Mouse (Mus musculus) liver, embryonic 14.5 days (tissue): Measurements from ENCODE around the gene Lsm2. TPM values are rescaled to one million over a fixed set of nuclear protein-coding genes. Genes with fewer than 3 reads are reported as not detected.
"Not testable (repeated sequence)": the region's sequence is repeated elsewhere in the genome, so short reads cannot be mapped to it uniquely, and the experiment has no call there.

Source experiments
- ATAC-seq: fragments of 200-750 bp; cut with Nextera tagmentation; 2 replicates; pipeline ENCODE4 v1.8.0; 2017; ENCODE audit warnings: moderate number of reproducible peaks, mild to moderate bottlenecking, moderate library complexity; ENCODE audit not compliant: insufficient read depth
- DNase-seq, 3 experiments: peaks; one replicate each; pipeline ENCODE4 v3.0.0-alpha.2; 2012 to 2013; ENCODE audit warnings: low read depth in 3 of 3, low spot score in 3 of 3
- H3K27ac ChIP-seq: fragments of 300-500 bp; sonication (generic); 2 replicates; pipeline ENCODE4 v1.5.1; 2014; ENCODE audit warnings: moderate library complexity, mild to moderate bottlenecking, control low read depth, inconsistent platforms
- H3K27me3 ChIP-seq: fragments of 300-500 bp; sonication (generic); 2 replicates; pipeline ENCODE4 v1.6.1; 2014; ENCODE audit warnings: mild to moderate bottlenecking, low read length, moderate library complexity; ENCODE audit not compliant: control insufficient read depth, insufficient read depth
- H3K36me3 ChIP-seq: fragments of 300-500 bp; sonication (generic); replicated peaks from 2 replicates; pipeline ENCODE4 v1.6.1; 2014; ENCODE audit warnings: low read depth; ENCODE audit not compliant: control insufficient read depth, insufficient read depth
- H3K4me1 ChIP-seq, 2 experiments: fragments of 200-500 bp in 1 of 2; fragments of 300-500 bp in 1 of 2; sonication (generic) in 1 of 2; replicated peaks; 2 replicates each; pipeline ENCODE4 v1.6.1; 2012 to 2014; ENCODE audit warnings: antibody characterized with exemption in 1 of 2, inconsistent platforms in 1 of 2, low read length in 1 of 2; ENCODE audit not compliant: control insufficient read depth in 2 of 2, insufficient read depth in 2 of 2
- H3K4me2 ChIP-seq: fragments of 300-500 bp; sonication (generic); 2 replicates; pipeline ENCODE4 v1.6.1; 2014; ENCODE audit warnings: low read depth, mild to moderate bottlenecking, control low read depth, moderate library complexity
- H3K4me3 ChIP-seq, 2 experiments: fragments of 200-500 bp in 1 of 2; fragments of 300-500 bp in 1 of 2; sonication (generic) in 1 of 2; 2 replicates each; pipeline ENCODE4 v1.5.1; 2012 to 2014; ENCODE audit warnings: low read depth in 2 of 2, low read length in 2 of 2, mild to moderate bottlenecking in 2 of 2, control low read depth in 1 of 2, inconsistent platforms in 1 of 2, moderate library complexity in 1 of 2; ENCODE audit not compliant: insufficient read depth in 1 of 2
- H3K9ac ChIP-seq: fragments of 300-500 bp; sonication (generic); replicated peaks from 2 replicates; pipeline ENCODE4 v1.6.1; 2014; ENCODE audit warnings: mild to moderate bottlenecking, control low read depth, moderate library complexity
- H3K9me3 ChIP-seq: fragments of 300-500 bp; sonication (generic); 2 replicates; pipeline ENCODE4 v1.6.1; 2016; ENCODE audit warnings: low read length, mixed read lengths; ENCODE audit not compliant: control insufficient read depth
- CTCF ChIP-seq: IDR thresholded peaks from 2 replicates; pipeline ENCODE4 v1.5.1; 2016; ENCODE audit warnings: antibody characterized with exemption, low read depth, control low read depth
- EP300 ChIP-seq: IDR thresholded peaks from 2 replicates; pipeline ENCODE4 v1.6.1; 2016; ENCODE audit warnings: antibody characterized with exemption, low read depth
- WGBS: fragments of 180-500 bp; shearing (Covaris S2); extraction: QIAGEN DNeasy Blood & Tissue Kit; methylation state at CpG from one replicate; pipeline ENCODE4 v1.1.7; 2014; ENCODE audit not compliant: insufficient replicate concordance; 5-methylcytosine and 5-hydroxymethylcytosine counted together
- polyA plus RNA-seq, 2 experiments: library from polyadenylated mRNA; depleted of rRNA in 1 of 2; stranded (reverse) in 1 of 2; unstranded in 1 of 2; fragments of >200 nt; fragmentation: Nextera tagmentation in 1 of 2; extraction: Ambion mirVana in 1 of 2; gene quantifications; 2 replicates each; pipeline versions ENCODE4 v1.2.1 to v1.2.3; 2012 to 2014

Gene Lsm2
- polyA plus RNA-seq, 2 experiments = 121 to 122 TPM

DNA sequence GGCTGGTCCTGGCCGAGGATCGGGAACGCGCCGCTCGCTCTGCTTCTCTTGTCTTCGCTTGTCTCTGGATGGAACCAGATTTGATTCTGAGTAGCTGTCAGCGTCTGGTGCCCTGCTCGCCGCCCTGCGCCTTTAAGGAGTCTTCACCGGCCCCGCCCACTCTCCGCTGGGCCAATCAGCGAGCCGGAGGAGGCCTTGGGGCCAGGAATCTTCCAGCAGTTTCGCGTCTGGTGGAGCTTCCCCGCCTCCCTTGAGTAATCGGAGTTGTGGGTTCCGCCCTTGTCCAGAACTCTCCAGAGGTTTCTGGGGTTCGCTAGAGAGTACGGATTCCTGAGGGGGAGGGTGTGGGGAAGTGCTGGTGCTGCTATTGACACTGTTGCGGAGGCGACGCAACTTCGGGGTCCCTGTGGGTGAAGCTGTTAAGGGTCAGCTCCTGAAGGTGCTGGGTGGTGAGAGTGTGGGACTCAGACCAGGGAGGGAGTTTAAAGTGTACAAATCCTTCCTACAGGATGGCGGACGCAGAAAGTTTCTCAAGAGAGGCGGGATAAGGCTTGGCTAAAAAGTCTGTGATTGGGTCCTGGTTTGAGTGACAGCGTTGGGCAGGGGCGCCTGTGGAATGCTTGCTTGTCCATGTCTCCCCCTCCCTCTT, 22.4 kb upstream of the Lsm2 start, which contains the start of gene Hspa1b:
TSS of gene Hspa1b (minus strand) at position 109 of the 649 bp plus-strand sequence.
- H3K27ac ChIP-seq = peak within 1 kb of the TSS; percentile 7
- H3K4me1 ChIP-seq = peaks cover 9 to 10% of the 10 kb centered on the region in 2 experiments
- H3K4me3 ChIP-seq = peak within 1 kb of the TSS; percentile 51 to 68
- ATAC-seq (peak; percentile 91), DNase-seq (peak in 1 of 3 experiments; percentile 68)
- 0% methylated on average over 25 of the region's 32 CpGs for WGBS
- H3K36me3 ChIP-seq, H3K9me3 ChIP-seq: not testable (repeated sequence)
- H3K27me3 ChIP-seq = peaks cover 17% of the 10 kb centered on the region
- peak within 1 kb of the TSS; percentile 52 for H3K9ac ChIP-seq
- H3K4me2 ChIP-seq = peak within 1 kb of the TSS; percentile 82

GRCm38 (mm10) chr17:34959881-34960515, 21.7 kb upstream of the Lsm2 start:
- Histone ChIP-seq H3K36me3 (no peaks in the 10 kb centered on the region), H3K9me3 (no peaks in the 10 kb centered on the region), H3K4me2 (peak overlapping the region; percentile 82), H3K27ac (peak overlapping the region; percentile 2), H3K9ac (peak overlapping the region; percentile 52), H3K27me3 (peaks cover 17% of the 10 kb centered on the region), H3K4me1 (peaks cover 9 to 10% of the 10 kb centered on the region in 2 experiments), H3K4me3 (peak overlapping the region; percentile 25 to 51)
- ATAC-seq = peak; percentile 45; the same call in 1 of the 2 replicates
- TF ChIP-seq EP300 (no peak), CTCF (no peak)
- no peak for DNase-seq
- WGBS = 5% methylated on average over 12 of the region's 12 CpGs

DNA sequence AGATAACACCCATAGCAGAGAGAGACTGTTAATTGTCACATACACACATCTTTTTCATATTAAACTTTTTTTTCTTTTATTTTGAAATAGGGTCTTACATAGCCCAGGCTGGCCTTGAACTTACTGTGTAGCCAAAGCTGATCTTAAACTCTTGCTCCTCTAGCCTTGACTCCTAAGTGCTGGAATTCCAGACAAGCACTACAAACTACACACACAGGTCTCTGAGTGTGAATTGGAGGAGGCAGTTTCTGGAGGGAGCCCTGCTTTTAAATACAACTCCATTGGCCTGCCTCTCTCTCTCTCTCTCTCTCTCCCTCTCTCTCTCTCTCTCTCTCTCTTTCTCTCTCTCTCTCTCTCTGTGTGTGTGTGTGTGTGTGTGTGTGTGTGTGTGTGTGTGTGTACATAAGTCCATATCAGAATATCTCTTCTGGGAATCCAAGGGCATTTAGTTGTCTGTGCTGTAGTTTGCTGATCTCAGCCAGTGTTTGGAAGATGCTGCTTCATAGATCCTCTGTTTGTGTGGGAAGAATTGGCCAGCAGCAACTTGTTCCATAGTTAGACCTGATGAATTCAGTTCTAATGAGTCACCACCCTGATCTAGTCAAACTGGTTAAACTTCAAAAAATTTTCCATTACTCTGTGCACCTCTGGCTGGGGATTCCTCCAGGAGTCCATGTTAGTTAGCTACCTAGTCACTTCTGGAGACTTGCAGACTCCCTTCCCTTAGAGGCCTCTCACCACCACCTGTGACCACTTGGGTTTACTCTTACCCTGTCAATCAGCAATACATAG, 20.8 kb upstream of the Lsm2 start:
- H3K4me2 ChIP-seq = no peak overlapping the region; the same call in none of the 2 replicates
- no peak overlapping the region for H3K9ac ChIP-seq
- no peaks in the 10 kb centered on the region for H3K36me3 ChIP-seq
- peaks cover 17% of the 10 kb centered on the region for H3K27me3 ChIP-seq
- H3K9me3 ChIP-seq = no peaks in the 10 kb centered on the region
- no peak overlapping the region for H3K4me3 ChIP-seq
- peaks cover 9 to 10% of the 10 kb centered on the region in 2 experiments for H3K4me1 ChIP-seq
- no peak for ATAC-seq
- TF ChIP-seq EP300 (no peak), CTCF (no peak)
- DNase-seq = no peak
- no peak overlapping the region for H3K27ac ChIP-seq

- H3K4me1 ChIP-seq = peaks cover 9 to 10% of the 10 kb centered on the region in 2 experiments
- ATAC-seq (no peak), DNase-seq (no peak)
- no peak overlapping the region for H3K9ac ChIP-seq
- 13% methylated on average over 3 of the region's 3 CpGs for whole genome bisulfite sequencing
- H3K4me3 ChIP-seq = no peak overlapping the region
- no peaks in the 10 kb centered on the region for H3K36me3 ChIP-seq
- TF ChIP-seq CTCF (no peak), EP300 (no peak)
- no peaks in the 10 kb centered on the region for H3K9me3 ChIP-seq
- H3K27me3 ChIP-seq = peaks cover 14% of the 10 kb centered on the region
- no peak overlapping the region for H3K27ac ChIP-seq
- no peak overlapping the region for H3K4me2 ChIP-seq
These were observed 19.5 kb upstream of the Lsm2 start for GRCm38 (mm10) chr17:34962125-34962524.

GRCm38 (mm10) chr17:34962841-34963240, 18.8 kb upstream of the Lsm2 start:
- Histone ChIP-seq H3K9ac (no peak overlapping the region), H3K4me2 (no peak overlapping the region), H3K27ac (no peak overlapping the region), H3K4me3 (no peak overlapping the region), H3K36me3 (no peaks in the 10 kb centered on the region), H3K4me1 (peaks cover 9 to 10% of the 10 kb centered on the region in 2 experiments), H3K9me3 (no peaks in the 10 kb centered on the region), H3K27me3 (peaks cover 12% of the 10 kb centered on the region)
- ATAC-seq (no peak), DNase-seq (no peak)
- 38% methylated on average over 1 of the region's 1 CpGs for WGBS
- TF ChIP-seq EP300 (no peak), CTCF (no peak)
